Mouse (Mus musculus) left cerebral cortex, adult 6 months (tissue): Measurements from ENCODE around the gene Pitx2. TPM values are rescaled to one million over a fixed set of nuclear protein-coding genes. Genes with fewer than 3 reads are reported as not detected.

Experiments
- long read RNA-seq, 2 experiments: library from polyadenylated mRNA; unstranded; transcript quantifications; one replicate each; pipeline ENCODE4 v2.0.0; 2019 to 2020
- polyA plus RNA-seq: library from polyadenylated mRNA; unstranded; fragments of <200 nt; fragmentation: Nextera tagmentation; gene quantifications from 2 replicates; pipeline ENCODE4 v1.2.3, GENCODE M21; 2021

The Pitx2 gene
- not detected in 2 replicates for polyA plus RNA-seq
- long read RNA-seq, experiment 1, partial matches to known transcripts: 0 of 3 reads
- long read RNA-seq, experiment 1, other reads (novel, unspliced or antisense): 0 of 3 reads
- long read RNA-seq, experiment 2: 0 reads

GRCm38 (mm10) chr3:129199609-129200500 is at the start of gene Pitx2:
Pitx2 (plus strand) TSS chr3:129199878.

Other genes with a start within 250 kb of the Pitx2 start
- 0.65 and 0.99 TPM in 2 replicates for gene Enpep, start 132.8 kb downstream of the Pitx2 start, polyA plus RNA-seq